Comparison of ENCODE assay signal across 8 mouse cellular contexts in genomic region chr13:17944078-17944917, GRCm38 (mm10). TPM values are rescaled to one million over a fixed set of nuclear protein-coding genes. Genes with fewer than 3 reads are reported as not detected.
DNase-seq lines count a peak whose midpoint lies in the region; ATAC-seq lines count a peak whose summit lies in the region.

TSS of gene Rala (minus strand) at chr13:17944239.

- peak; percentile 88 for ATAC-seq in common myeloid progenitor, adult 5-6 weeks (replicated peaks; ENCODE audit: low read depth, poor library complexity, severe bottlenecking)
- ATAC-seq in megakaryocyte progenitor cell, adult 5-6 weeks (replicated peaks; ENCODE audit: poor library complexity), result peak; percentile 94

- DNase-seq in ZHBTc4 (ENCODE audit: low read depth, low spot score), result peak; percentile 94
- peak; percentile 88 to 92 for DNase-seq in gastrocnemius, adult 8-10 months (ENCODE audit: low spot score in 2 of 2)
- DNase-seq in induced T-regulatory cell, adult 2 months (ENCODE audit: low read depth), result peak; percentile 92
- DNase-seq in left cerebral cortex, adult 9 months (ENCODE audit: low spot score in 2 of 2), result peak; percentile 77 to 91
- peak; percentile 93 for DNase-seq in right cerebral cortex, postnatal 14 days
- peak; percentile 91 to 94 for DNase-seq in urinary bladder, postnatal 36 days (ENCODE audit: low spot score in 2 of 2)

RNA-seq across cellular contexts. Expression of gene Rala, which starts in this region (rescaled TPM):
- 26.9 and 30.8 TPM in 2 replicates for total RNA-seq in common myeloid progenitor, adult 5-6 weeks (2017)
- 10 to 100 TPM; 18.9 to 24.1 (median 23.6) TPM for total RNA-seq in gastrocnemius, adult 8-10 months (2022)
- 12.3 and 18.0 TPM in 2 replicates for total RNA-seq in megakaryocyte progenitor cell, adult 5-6 weeks (2015)
- 18.9 and 23.0 TPM in 2 replicates for total RNA-seq in megakaryocyte progenitor cell, adult 5-6 weeks (2017)

Comparison
In these comparisons a context has a peak if more than half of its experiments do, and no peak if none do; other contexts are left out.
1. Peak in every context shown above with its lines: DNase-seq and ATAC-seq.